Mouse (Mus musculus) lung, embryonic 16.5 days (tissue): ENCODE data around the gene Atp6v0c. TPM values are rescaled to one million over a fixed set of nuclear protein-coding genes. Genes with fewer than 3 reads are reported as not detected.

Experiments
- ATAC-seq: fragments of 200-750 bp; cut with Nextera tagmentation; 2 replicates; pipeline ENCODE4 v1.8.0; 2017; ENCODE audit warnings: low read depth, mild to moderate bottlenecking, moderate library complexity
- H3K27ac ChIP-seq: fragments of 300-500 bp; sonication (generic); 2 replicates; pipeline ENCODE4 v1.5.1; 2014; ENCODE audit warnings: mild to moderate bottlenecking, control low read depth, low read length
- H3K27me3 ChIP-seq: fragments of 300-500 bp; sonication (generic); 2 replicates; pipeline ENCODE4 v1.6.1; 2014; ENCODE audit warnings: low read depth, low read length, mixed read lengths; ENCODE audit not compliant: control insufficient read depth, insufficient read depth
- H3K36me3 ChIP-seq: fragments of 300-500 bp; sonication (generic); 2 replicates; pipeline ENCODE4 v1.6.1; 2014; ENCODE audit warnings: low read length; ENCODE audit not compliant: control insufficient read depth, insufficient read depth
- H3K4me1 ChIP-seq: fragments of 300-500 bp; sonication (generic); replicated peaks from 2 replicates; pipeline ENCODE4 v1.6.1; 2014; ENCODE audit warnings: low read length, mixed read lengths; ENCODE audit not compliant: control insufficient read depth, insufficient read depth
- H3K4me2 ChIP-seq: fragments of 300-500 bp; sonication (generic); 2 replicates; pipeline ENCODE4 v1.6.1; 2014; ENCODE audit warnings: low read depth, low read length, control low read depth
- H3K4me3 ChIP-seq: fragments of 300-500 bp; sonication (generic); 2 replicates; pipeline ENCODE4 v1.5.1; 2014; ENCODE audit warnings: mild to moderate bottlenecking, low read length, control low read depth
- H3K9ac ChIP-seq: fragments of 300-500 bp; sonication (generic); 2 replicates; pipeline ENCODE4 v1.6.1; 2014; ENCODE audit warnings: low read length, control low read depth
- H3K9me3 ChIP-seq: fragments of 300-500 bp; sonication (generic); 2 replicates; pipeline ENCODE4 v1.6.1; 2016; ENCODE audit warnings: low read length; ENCODE audit not compliant: control insufficient read depth
- WGBS: fragments of 180-500 bp; shearing (Covaris S2); extraction: QIAGEN DNeasy Blood & Tissue Kit; methylation state at CpG from one replicate; pipeline ENCODE4 v1.1.7; 2014; 5-methylcytosine and 5-hydroxymethylcytosine counted together
- polyA plus RNA-seq: library from polyadenylated mRNA; unstranded; fragments of >200 nt; fragmentation: Nextera tagmentation; extraction: Ambion mirVana; gene quantifications from 2 replicates; pipeline ENCODE4 v1.2.1, GENCODE M21; 2015

Atp6v0c gene
- polyA plus RNA-seq, 1 experiment from 2014 or later, result 462 TPM

- 84% methylated on average over 2 of the region's 2 CpGs for WGBS
- no peak overlapping the region for H3K27ac ChIP-seq
- ATAC-seq, result no peak
Measured at GRCm38 (mm10) chr17:24190934-24191333, 21.4 kb upstream of the Atp6v0c start.

DNA sequence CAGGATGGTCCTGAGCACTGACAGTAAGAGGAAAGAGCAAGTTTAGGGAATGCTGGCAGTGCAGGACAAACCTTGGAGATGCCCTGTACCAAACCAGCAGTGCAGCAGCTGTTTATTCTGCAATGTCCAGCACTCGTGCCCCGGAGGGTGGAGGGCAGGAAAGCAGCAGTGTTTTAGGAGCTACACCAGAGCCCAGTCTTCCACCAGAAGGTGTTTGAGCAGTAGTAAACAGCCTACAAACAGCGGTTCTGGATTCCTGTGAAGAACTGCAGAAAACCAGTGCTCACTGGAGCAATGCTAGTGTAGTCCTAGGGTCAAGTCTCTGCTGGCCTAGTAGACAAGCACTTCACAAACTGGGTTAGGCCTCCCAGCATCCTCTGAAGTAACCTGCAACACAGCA is 4.8 kb upstream of the Atp6v0c start:
- H3K4me1 ChIP-seq, result no peaks in the 10 kb centered on the region; the same call in 1 of the 2 replicates
- H3K9me3 ChIP-seq, result no peaks in the 10 kb centered on the region
- no peaks in the 10 kb centered on the region for H3K36me3 ChIP-seq
- no peak overlapping the region for H3K27ac ChIP-seq
- ATAC-seq, result no peak
- H3K4me2 ChIP-seq, result no peak overlapping the region
- 63% methylated on average over 3 of the region's 3 CpGs for WGBS
- no peak overlapping the region for H3K9ac ChIP-seq
- H3K27me3 ChIP-seq, result no peaks in the 10 kb centered on the region
- no peak overlapping the region for H3K4me3 ChIP-seq

More at GRCm38 (mm10) chr17:24190934-24191333, 21.4 kb upstream of the Atp6v0c start:
- Histone ChIP-seq H3K4me3 (no peak overlapping the region), H3K36me3 (no peaks in the 10 kb centered on the region; the same call in 1 of the 2 replicates), H3K9me3 (no peaks in the 10 kb centered on the region), H3K4me1 (no peaks in the 10 kb centered on the region), H3K9ac (no peak overlapping the region), H3K27me3 (no peaks in the 10 kb centered on the region), H3K4me2 (no peak overlapping the region)

DNA sequence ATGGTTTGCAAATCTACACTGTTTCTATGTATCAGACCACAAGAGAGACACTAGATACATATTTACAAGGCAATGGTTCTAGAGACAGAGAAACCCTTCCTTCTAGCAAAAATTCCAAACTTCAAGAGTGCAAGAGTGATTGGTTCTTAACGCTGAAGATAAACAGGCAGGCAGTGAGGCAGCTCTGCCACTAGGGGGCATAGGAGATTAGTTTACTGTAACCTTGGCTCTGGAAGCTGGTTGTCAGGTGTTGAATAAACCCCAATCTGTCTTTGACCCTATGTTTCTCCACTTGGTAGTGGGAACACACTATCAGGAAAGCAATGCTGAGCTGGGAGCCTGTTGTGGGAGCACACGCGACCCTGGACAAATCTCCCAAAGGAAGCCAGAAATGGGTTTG is 3.9 kb upstream of the Atp6v0c start:
- no peak overlapping the region for H3K4me2 ChIP-seq
- 4% methylated on average over 3 of the region's 3 CpGs for WGBS
- ATAC-seq, result no peak

GRCm38 (mm10) chr17:24171738-24172137 is 2.2 kb upstream of the Atp6v0c start:
- Histone ChIP-seq H3K27ac (no peak overlapping the region), H3K27me3 (no peaks in the 10 kb centered on the region), H3K9me3 (no peaks in the 10 kb centered on the region), H3K4me3 (no peak overlapping the region), H3K36me3 (no peaks in the 10 kb centered on the region), H3K4me2 (no peak overlapping the region), H3K9ac (no peak overlapping the region), H3K4me1 (peaks cover 10% of the 10 kb centered on the region)
- ATAC-seq, result no peak
- 83% methylated on average over 4 of the region's 4 CpGs for WGBS

More for the DNA sequence above, 3.9 kb upstream of the Atp6v0c start:
- Histone ChIP-seq H3K4me3 (no peak overlapping the region), H3K9ac (no peak overlapping the region), H3K27ac (no peak overlapping the region), H3K36me3 (no peaks in the 10 kb centered on the region), H3K4me1 (no peaks in the 10 kb centered on the region; the same call in 1 of the 2 replicates), H3K9me3 (no peaks in the 10 kb centered on the region), H3K27me3 (no peaks in the 10 kb centered on the region)

DNA sequence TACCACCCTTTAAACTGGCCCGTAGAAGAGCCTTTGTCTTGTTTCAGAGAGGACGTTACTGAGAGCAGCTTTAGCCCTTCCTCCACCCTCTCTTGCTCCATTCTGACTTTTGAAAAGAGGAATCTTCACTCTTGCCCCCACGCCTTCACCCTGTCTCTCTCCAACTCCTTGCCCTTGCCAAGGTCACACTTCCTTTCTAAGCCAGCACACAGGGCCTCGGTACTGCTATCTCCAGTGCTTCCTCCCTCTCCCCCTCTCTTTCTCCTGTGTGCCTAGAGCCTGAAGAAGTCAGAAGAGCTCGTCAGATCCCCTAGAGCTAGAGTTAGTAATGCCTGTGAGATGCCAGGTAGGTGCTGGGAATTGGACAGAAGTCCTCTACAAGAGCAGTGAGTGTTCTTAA is 1.2 kb upstream of the Atp6v0c start:
- peaks cover 4% of the 10 kb centered on the region for H3K36me3 ChIP-seq
- H3K9ac ChIP-seq, result no peak overlapping the region
- no peaks in the 10 kb centered on the region for H3K27me3 ChIP-seq
- peaks cover 10% of the 10 kb centered on the region for H3K4me1 ChIP-seq
- no peak overlapping the region for H3K4me2 ChIP-seq
- H3K27ac ChIP-seq, result no peak overlapping the region
- ATAC-seq, result no peak
- H3K9me3 ChIP-seq, result no peaks in the 10 kb centered on the region
- no peak overlapping the region for H3K4me3 ChIP-seq
- WGBS, result 70% methylated on average over 5 of the region's 5 CpGs

DNA sequence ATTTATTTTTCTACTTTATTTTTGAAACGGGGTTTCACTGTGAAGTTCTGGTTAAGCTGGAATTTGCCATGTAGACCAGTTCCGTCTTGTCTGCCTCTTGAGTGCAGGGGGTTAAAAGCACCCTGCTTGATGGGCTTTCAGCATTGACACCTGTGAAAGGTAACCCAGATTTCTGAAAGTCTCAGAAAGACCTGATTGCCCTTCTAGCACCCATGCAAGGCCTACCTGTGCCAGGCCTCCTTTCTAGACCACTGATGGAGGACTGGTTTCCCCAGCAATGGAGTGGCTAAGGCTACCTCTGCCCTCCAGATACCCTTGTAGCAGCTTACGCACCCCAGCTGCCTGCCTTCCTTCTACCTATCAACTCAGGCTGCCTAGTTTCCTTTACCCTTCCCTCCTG is 623 bp upstream of the Atp6v0c start:
- ATAC-seq, result no peak
- H3K9me3 ChIP-seq, result no peaks in the 10 kb centered on the region
- peak overlapping the region; percentile 85 for H3K4me2 ChIP-seq
- peak overlapping the region; percentile 91 for H3K9ac ChIP-seq
- no peaks in the 10 kb centered on the region for H3K27me3 ChIP-seq
- H3K27ac ChIP-seq, result peak overlapping the region; percentile 96; the same call in 1 of the 2 replicates
- peaks cover 4% of the 10 kb centered on the region for H3K36me3 ChIP-seq
- 44% methylated on average over 3 of the region's 3 CpGs for WGBS
- H3K4me1 ChIP-seq, result peaks cover 10% of the 10 kb centered on the region
- H3K4me3 ChIP-seq, result peak overlapping the region; percentile 90

GRCm38 (mm10) chr17:24168590-24169277 is 768 bp downstream of the Atp6v0c start:
- Histone ChIP-seq H3K4me2 (peak overlapping the region; percentile 85), H3K4me1 (peaks cover 10% of the 10 kb centered on the region)
- WGBS, result under 1% methylated on average over 37 of the region's 41 CpGs

DNA sequence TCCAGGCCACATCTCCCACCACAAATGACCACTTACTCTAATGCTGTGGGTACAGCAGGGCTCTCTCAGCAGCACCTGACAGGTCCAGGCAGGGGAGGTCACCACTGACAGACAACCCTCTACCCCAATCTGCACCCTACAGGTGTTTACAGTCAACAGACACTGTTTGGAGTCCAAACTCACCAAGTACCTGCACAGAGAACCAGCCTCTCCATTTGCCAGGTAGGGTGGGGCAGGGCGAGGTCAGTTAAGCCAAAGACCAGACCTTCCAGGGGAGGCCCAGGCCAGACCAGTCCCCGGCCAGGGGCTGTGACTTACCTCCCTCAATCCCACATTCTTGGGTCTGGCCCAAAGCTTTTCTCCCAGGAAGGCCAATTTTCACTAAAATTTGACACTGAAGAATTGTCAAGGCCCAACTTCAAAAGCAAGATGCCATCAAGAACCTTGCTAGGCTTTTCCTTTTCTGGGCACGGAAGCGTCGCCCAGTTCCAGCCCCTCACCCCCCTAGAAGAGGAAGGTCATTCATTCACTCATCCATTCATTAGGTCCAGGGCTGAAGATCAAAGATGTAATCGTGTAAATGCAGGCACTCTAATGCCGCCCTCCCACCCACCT is 1.5 kb downstream of the Atp6v0c start:
- 44% methylated on average over 7 of the region's 7 CpGs for WGBS
- Histone ChIP-seq H3K4me3 (peak overlapping the region; percentile 90), H3K27ac (peak overlapping the region; percentile 96; the same call in 1 of the 2 replicates), H3K4me1 (peaks cover 11% of the 10 kb centered on the region), H3K36me3 (peaks cover 4% of the 10 kb centered on the region), H3K27me3 (no peaks in the 10 kb centered on the region), H3K9ac (peak overlapping the region; percentile 91), H3K4me2 (peak overlapping the region; percentile 85), H3K9me3 (no peaks in the 10 kb centered on the region)
- no peak for ATAC-seq

More at GRCm38 (mm10) chr17:24168590-24169277, 768 bp downstream of the Atp6v0c start:
- Histone ChIP-seq H3K4me3 (peak overlapping the region; percentile 90), H3K27ac (peak overlapping the region; percentile 96), H3K36me3 (peaks cover 4% of the 10 kb centered on the region), H3K27me3 (no peaks in the 10 kb centered on the region), H3K9me3 (no peaks in the 10 kb centered on the region), H3K9ac (peak overlapping the region; percentile 91)
- ATAC-seq, result peak; percentile 56

DNA sequence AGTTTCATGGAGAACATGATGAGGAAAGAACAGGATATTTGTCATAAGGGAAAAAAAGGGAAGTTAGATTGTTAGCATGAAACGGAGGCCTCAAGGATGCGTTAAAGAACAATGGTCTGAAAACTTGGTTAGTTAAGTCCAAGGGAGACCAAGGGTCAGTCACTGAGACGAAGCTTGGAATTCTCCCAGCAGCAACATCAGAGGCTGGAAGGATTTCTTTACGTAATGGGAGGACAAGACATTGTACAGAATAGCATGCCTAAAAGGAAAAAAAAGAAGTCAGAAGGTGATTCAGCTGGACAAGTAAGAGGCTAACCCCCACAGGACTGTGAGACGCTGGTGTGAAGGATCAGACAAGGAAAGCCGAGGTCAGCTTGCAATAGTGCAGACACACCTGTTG is 2.4 kb downstream of the Atp6v0c start:
- Histone ChIP-seq H3K36me3 (peaks cover 4% of the 10 kb centered on the region), H3K4me3 (no peak overlapping the region), H3K4me1 (peaks cover 17% of the 10 kb centered on the region), H3K4me2 (no peak overlapping the region), H3K27ac (no peak overlapping the region), H3K9me3 (no peaks in the 10 kb centered on the region), H3K9ac (no peak overlapping the region), H3K27me3 (no peaks in the 10 kb centered on the region)
- ATAC-seq, result no peak
- 80% methylated on average over 6 of the region's 6 CpGs for WGBS
